Mouse (Mus musculus) spleen, adult 2 months (tissue): Measurements from ENCODE around the gene Prmt1. TPM values are rescaled to one million over a fixed set of nuclear protein-coding genes. Genes with fewer than 3 reads are reported as not detected.
A peak's percentile ranks its signal among the peaks of the same experiment; 100 is the strongest.

Source experiments
- DNase-seq, 2 experiments: peaks; one replicate each; pipeline versions ENCODE4 v3.0.0 to v3.0.0-alpha.2; 2012 to 2021; ENCODE audit warnings: low spot score in 2 of 2, low read depth in 1 of 2
- H3K27ac ChIP-seq: fragments of 200-500 bp; 2 replicates; pipeline ENCODE4 v1.5.1; 2012; ENCODE audit warnings: low read length, inconsistent platforms; ENCODE audit not compliant: insufficient read depth
- H3K27me3 ChIP-seq: fragments of 200-500 bp; 2 replicates; pipeline ENCODE4 v1.6.1; 2012; ENCODE audit warnings: mild to moderate bottlenecking, moderate library complexity, low read length, inconsistent platforms; ENCODE audit not compliant: control insufficient read depth, insufficient read depth
- H3K36me3 ChIP-seq: fragments of 200-500 bp; 2 replicates; pipeline ENCODE4 v1.6.1; 2012; ENCODE audit warnings: mild to moderate bottlenecking, low read length, inconsistent platforms; ENCODE audit not compliant: control insufficient read depth, insufficient read depth
- H3K4me1 ChIP-seq: fragments of 200-500 bp; 2 replicates; pipeline ENCODE4 v1.6.1; 2011; ENCODE audit warnings: inconsistent platforms; ENCODE audit not compliant: control insufficient read depth, insufficient read depth, insufficient read length
- H3K4me3 ChIP-seq: fragments of 200-500 bp; 2 replicates; pipeline ENCODE4 v1.5.1; 2011; ENCODE audit warnings: mild to moderate bottlenecking, inconsistent platforms; ENCODE audit not compliant: insufficient read depth, insufficient read length; ENCODE audit errors: extremely low read depth
- CTCF ChIP-seq: fragments of 200-500 bp; IDR thresholded peaks from 2 replicates; pipeline ENCODE4 v1.5.1; 2011; ENCODE audit warnings: mild to moderate bottlenecking, inconsistent platforms; ENCODE audit not compliant: insufficient read depth, insufficient read length, insufficient replicate concordance; ENCODE audit errors: extremely low read depth
- POLR2A ChIP-seq: fragments of 200-500 bp; IDR thresholded peaks from 2 replicates; pipeline ENCODE4 v1.6.1; 2011; ENCODE audit warnings: low read depth, low read length, inconsistent platforms
- WGBS: fragments of 180-500 bp; shearing (Covaris S2); methylation state at CpG from one replicate; pipeline ENCODE4 v1.1.7; 2018; 5-methylcytosine and 5-hydroxymethylcytosine counted together
- polyA plus RNA-seq: library from polyadenylated mRNA; depleted of rRNA; stranded (reverse); fragments of >200 nt; gene quantifications from 2 replicates; pipeline ENCODE4 v1.2.3, GENCODE M21; 2012

Prmt1 gene
- polyA plus RNA-seq, 1 experiment, result 109 TPM

GRCm38 (mm10) chr7:45017242-45018061 lies 31.1 kb upstream of the Prmt1 start, which contains the start of gene Rras:
Gene Rras (plus strand): TSS chr7:45017961.
- Histone ChIP-seq H3K4me3 (peak within 1 kb of the TSS; percentile 72), H3K36me3 (peaks cover 2% of the 10 kb centered on the region), H3K27me3 (no peaks in the 10 kb centered on the region), H3K27ac (peak within 1 kb of the TSS; percentile 89), H3K4me1 (peaks cover 13% of the 10 kb centered on the region; the same call in 1 of the 2 replicates)
- WGBS, result 1% methylated on average over 35 of the region's 36 CpGs
- TF ChIP-seq POLR2A (no peak; the same call in 1 of the 2 replicates), CTCF (no peak)
- DNase-seq, result peak; percentile 92 to 99

GRCm38 (mm10) chr7:45016761-45017160 lies 30.4 kb upstream of the Prmt1 start:
- Histone ChIP-seq H3K27me3 (no peaks in the 10 kb centered on the region), H3K4me3 (peak overlapping the region; percentile 72), H3K4me1 (peaks cover 13% of the 10 kb centered on the region; the same call in 1 of the 2 replicates), H3K27ac (peak overlapping the region; percentile 89), H3K36me3 (peaks cover 6% of the 10 kb centered on the region)
- TF ChIP-seq POLR2A (no peak), CTCF (no peak)
- under 1% methylated on average over 4 of the region's 4 CpGs for WGBS
- DNase-seq, result no peak

GRCm38 (mm10) chr7:45015957-45016612 lies 29.7 kb upstream of the Prmt1 start, which contains the start of gene Scaf1:
Gene Scaf1 (minus strand): TSS chr7:45016363.
- Histone ChIP-seq H3K36me3 (peaks cover 10% of the 10 kb centered on the region), H3K4me3 (peak within 1 kb of the TSS; percentile 81), H3K27ac (peak within 1 kb of the TSS; percentile 89), H3K27me3 (no peaks in the 10 kb centered on the region), H3K4me1 (peaks cover 13% of the 10 kb centered on the region; the same call in 1 of the 2 replicates)
- DNase-seq, result peak; percentile 99
- no peak for TF ChIP-seq CTCF
- no peak; the same call in 1 of the 2 replicates for TF ChIP-seq POLR2A
- WGBS, result 1% methylated on average over 69 of the region's 69 CpGs

GRCm38 (mm10) chr7:45015344-45015956 lies 29.1 kb upstream of the Prmt1 start:
- TF ChIP-seq POLR2A (no peak), CTCF (no peak)
- DNase-seq, result no peak
- Histone ChIP-seq H3K27ac (peak overlapping the region; percentile 68), H3K4me1 (peaks cover 13% of the 10 kb centered on the region; the same call in 1 of the 2 replicates), H3K4me3 (peak overlapping the region; percentile 81), H3K36me3 (peaks cover 10% of the 10 kb centered on the region), H3K27me3 (no peaks in the 10 kb centered on the region)
- 1% methylated on average over 20 of the region's 20 CpGs for WGBS

GRCm38 (mm10) chr7:45014096-45014451 lies 27.7 kb upstream of the Prmt1 start:
- H3K36me3 ChIP-seq, result peaks cover 10% of the 10 kb centered on the region
- H3K27me3 ChIP-seq, result no peaks in the 10 kb centered on the region
- WGBS, result 94% methylated on average over 3 of the region's 3 CpGs
- H3K27ac ChIP-seq, result no peak overlapping the region
- H3K4me1 ChIP-seq, result peaks cover 10% of the 10 kb centered on the region; the same call in 1 of the 2 replicates
- TF ChIP-seq CTCF, result no peak
- no peak for TF ChIP-seq POLR2A
- DNase-seq, result no peak
- H3K4me3 ChIP-seq, result no peak overlapping the region

GRCm38 (mm10) chr7:45013366-45014095 lies 27.2 kb upstream of the Prmt1 start:
- no peak overlapping the region for H3K27ac ChIP-seq
- no peak for DNase-seq
- peaks cover 11% of the 10 kb centered on the region for H3K36me3 ChIP-seq
- TF ChIP-seq CTCF, result no peak
- no peak for TF ChIP-seq POLR2A
- no peak overlapping the region for H3K4me3 ChIP-seq
- 95% methylated on average over 16 of the region's 16 CpGs for WGBS
- no peaks in the 10 kb centered on the region for H3K27me3 ChIP-seq
- H3K4me1 ChIP-seq, result peaks cover 6% of the 10 kb centered on the region; the same call in 1 of the 2 replicates
